Mouse (Mus musculus) neutrophil, adult 83 days (primary cell): ENCODE results near the gene Smarca5. TPM values are rescaled to one million over a fixed set of nuclear protein-coding genes. Genes with fewer than 3 reads are reported as not detected.

Experiments used
- total RNA-seq, 2 experiments: library from RNA; stranded (reverse); gene quantifications; one replicate each; pipeline ENCODE4 v1.2.4; 2023

Smarca5 gene
- total RNA-seq: 10 to 100 TPM; 69.6 to 69.8 TPM

GRCm38 (mm10) chr8:80739155-80739924 is at the start of gene Smarca5:
Gene Smarca5 (minus strand): TSS chr8:80739497.

Other genes starting within 250 kb of the Smarca5 start
- gene Gypa, start 245.7 kb downstream of the Smarca5 start, total RNA-seq: 10 to 100 TPM; 20.9 to 36.4 TPM
- gene Frem3, start 128.4 kb downstream of the Smarca5 start, total RNA-seq: not detected
- 1 to 10 TPM; 3.8 to 5.3 TPM for gene Gab1, start 141.0 kb upstream of the Smarca5 start, total RNA-seq